Mouse (Mus musculus): Measurements from ENCODE around the gene Dph7. TPM values are rescaled to one million over a fixed set of nuclear protein-coding genes. Genes with fewer than 3 reads are reported as not detected.
A peak's percentile ranks its signal among the peaks of the same experiment; 100 is the strongest.

Dph7 gene
- polyA plus RNA-seq (2014; fragmentation: Nextera tagmentation; extraction: Ambion mirVana), result 34.0 and 39.6 TPM in 2 replicates

- Histone ChIP-seq H3K27me3 (ENCODE audit: control insufficient read depth, insufficient read depth, low read length) (no peaks in the 10 kb centered on the region), H3K4me1 (ENCODE audit: control insufficient read depth, insufficient read depth, low read length) (peaks cover 9% of the 10 kb centered on the region), H3K36me3 (ENCODE audit: control insufficient read depth, insufficient read depth, low read length) (peaks cover 40% of the 10 kb centered on the region), H3K4me3 (ENCODE audit: low read depth, low read length) (peak within 1 kb of the TSS; percentile 72), H3K9ac (replicated peaks; ENCODE audit: low read depth, low read length) (peak within 1 kb of the TSS; percentile 76), H3K27ac (ENCODE audit: low read depth, low read length) (peak within 1 kb of the TSS; percentile 44; the same call in 1 of the 2 replicates), H3K4me2 (ENCODE audit: low read depth, low read length) (peak within 1 kb of the TSS; percentile 54), H3K9me3 (ENCODE audit: control insufficient read depth, low read length) (no peaks in the 10 kb centered on the region)
- peak; percentile 95 for ATAC-seq (ENCODE audit: low read depth)
- 1% methylated on average over 28 of the region's 28 CpGs for WGBS
These were observed at the start of gene Dph7 for GRCm38 (mm10) chr2:24962304-24963000. Gene Dph7 (plus strand): TSS chr2:24962400.

DNA sequence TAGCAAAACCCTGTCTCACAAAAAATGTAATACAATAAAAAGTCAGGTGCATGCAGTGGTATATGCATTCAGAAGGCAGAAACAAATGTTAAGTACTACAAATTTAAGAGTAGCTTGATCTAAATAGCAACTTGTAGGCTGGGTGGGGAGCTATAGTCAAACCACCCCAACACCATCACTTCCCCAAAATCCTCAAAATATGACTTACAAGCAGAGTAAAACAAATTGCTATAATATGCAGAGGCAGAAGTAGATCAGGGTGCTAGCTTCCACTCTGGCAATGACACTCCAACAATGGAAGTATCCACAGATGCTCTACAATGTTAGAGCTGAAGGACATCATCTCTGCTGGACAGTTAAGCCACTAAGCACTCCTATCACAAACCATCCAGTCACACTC, 49.6 kb upstream of the Dph7 start:
- peaks cover 4% of the 10 kb centered on the region for H3K4me1 ChIP-seq (ENCODE audit: control insufficient read depth, insufficient read depth, low read length)
- H3K27me3 ChIP-seq (ENCODE audit: control insufficient read depth, insufficient read depth, low read length), result no peaks in the 10 kb centered on the region
- no peaks in the 10 kb centered on the region for H3K9me3 ChIP-seq (ENCODE audit: control insufficient read depth, low read length)
- H3K9ac ChIP-seq (replicated peaks; ENCODE audit: low read depth, low read length), result no peak overlapping the region
- ATAC-seq (ENCODE audit: low read depth), result no peak
- no peak overlapping the region for H3K4me3 ChIP-seq (ENCODE audit: low read depth, low read length)
- no peaks in the 10 kb centered on the region for H3K36me3 ChIP-seq (ENCODE audit: control insufficient read depth, insufficient read depth, low read length)
- no peak overlapping the region for H3K27ac ChIP-seq (ENCODE audit: low read depth, low read length)
- no peak overlapping the region for H3K4me2 ChIP-seq (ENCODE audit: low read depth, low read length)

GRCm38 (mm10) chr2:24914762-24915161, 47.4 kb upstream of the Dph7 start:
- no peak overlapping the region for H3K4me3 ChIP-seq (ENCODE audit: low read depth, low read length)
- no peak overlapping the region for H3K4me2 ChIP-seq (ENCODE audit: low read depth, low read length)
- no peaks in the 10 kb centered on the region for H3K36me3 ChIP-seq (ENCODE audit: control insufficient read depth, insufficient read depth, low read length)
- no peaks in the 10 kb centered on the region for H3K27me3 ChIP-seq (ENCODE audit: control insufficient read depth, insufficient read depth, low read length)
- H3K9ac ChIP-seq (replicated peaks; ENCODE audit: low read depth, low read length), result no peak overlapping the region
- H3K27ac ChIP-seq (ENCODE audit: low read depth, low read length), result no peak overlapping the region
- ATAC-seq (ENCODE audit: low read depth), result no peak
- WGBS, result 85% methylated on average over 3 of the region's 3 CpGs
- H3K4me1 ChIP-seq (ENCODE audit: control insufficient read depth, insufficient read depth, low read length), result peaks cover 8% of the 10 kb centered on the region
- H3K9me3 ChIP-seq (ENCODE audit: control insufficient read depth, low read length), result no peaks in the 10 kb centered on the region

GRCm38 (mm10) chr2:24918930-24919838, 43.0 kb upstream of the Dph7 start, which contains the start of gene Ehmt1:
Gene Ehmt1 (minus strand): TSS chr2:24919614.
- peak within 1 kb of the TSS; percentile 95 for H3K4me3 ChIP-seq (ENCODE audit: low read depth, low read length)
- WGBS, result 0% methylated on average over 80 of the region's 112 CpGs
- peak within 1 kb of the TSS; percentile 96 for H3K9ac ChIP-seq (replicated peaks; ENCODE audit: low read depth, low read length)
- no peaks in the 10 kb centered on the region for H3K9me3 ChIP-seq (ENCODE audit: control insufficient read depth, low read length)
- no peaks in the 10 kb centered on the region for H3K36me3 ChIP-seq (ENCODE audit: control insufficient read depth, insufficient read depth, low read length)
- H3K4me2 ChIP-seq (ENCODE audit: low read depth, low read length), result peak within 1 kb of the TSS; percentile 88
- H3K27ac ChIP-seq (ENCODE audit: low read depth, low read length), result peak within 1 kb of the TSS; percentile 97
- peak; percentile 98 for ATAC-seq (ENCODE audit: low read depth)
- no peaks in the 10 kb centered on the region for H3K27me3 ChIP-seq (ENCODE audit: control insufficient read depth, insufficient read depth, low read length)
- peaks cover 8% of the 10 kb centered on the region for H3K4me1 ChIP-seq (ENCODE audit: control insufficient read depth, insufficient read depth, low read length)

- 11% methylated on average over 8 of the region's 8 CpGs for WGBS
- Histone ChIP-seq H3K36me3 (ENCODE audit: control insufficient read depth, insufficient read depth, low read length) (no peaks in the 10 kb centered on the region), H3K4me1 (ENCODE audit: control insufficient read depth, insufficient read depth, low read length) (peaks cover 8% of the 10 kb centered on the region), H3K9ac (replicated peaks; ENCODE audit: low read depth, low read length) (peak overlapping the region; percentile 96), H3K4me3 (ENCODE audit: low read depth, low read length) (peak overlapping the region; percentile 95), H3K27ac (ENCODE audit: low read depth, low read length) (peak overlapping the region; percentile 97; the same call in 1 of the 2 replicates), H3K27me3 (ENCODE audit: control insufficient read depth, insufficient read depth, low read length) (no peaks in the 10 kb centered on the region), H3K9me3 (ENCODE audit: control insufficient read depth, low read length) (no peaks in the 10 kb centered on the region), H3K4me2 (ENCODE audit: low read depth, low read length) (peak overlapping the region; percentile 65)
- ATAC-seq (ENCODE audit: low read depth), result peak; percentile 42
These were observed 42.4 kb upstream of the Dph7 start for GRCm38 (mm10) chr2:24919839-24920175.

GRCm38 (mm10) chr2:24923561-24923960, 38.6 kb upstream of the Dph7 start:
- no peak overlapping the region for H3K4me2 ChIP-seq (ENCODE audit: low read depth, low read length)
- no peak overlapping the region for H3K9ac ChIP-seq (replicated peaks; ENCODE audit: low read depth, low read length)
- no peak overlapping the region for H3K27ac ChIP-seq (ENCODE audit: low read depth, low read length)
- WGBS, result 66% methylated on average over 2 of the region's 2 CpGs
- no peaks in the 10 kb centered on the region for H3K36me3 ChIP-seq (ENCODE audit: control insufficient read depth, insufficient read depth, low read length)
- H3K9me3 ChIP-seq (ENCODE audit: control insufficient read depth, low read length), result no peaks in the 10 kb centered on the region
- no peaks in the 10 kb centered on the region for H3K27me3 ChIP-seq (ENCODE audit: control insufficient read depth, insufficient read depth, low read length)
- no peak overlapping the region for H3K4me3 ChIP-seq (ENCODE audit: low read depth, low read length)
- no peaks in the 10 kb centered on the region for H3K4me1 ChIP-seq (ENCODE audit: control insufficient read depth, insufficient read depth, low read length)
- no peak for ATAC-seq (ENCODE audit: low read depth)

DNA sequence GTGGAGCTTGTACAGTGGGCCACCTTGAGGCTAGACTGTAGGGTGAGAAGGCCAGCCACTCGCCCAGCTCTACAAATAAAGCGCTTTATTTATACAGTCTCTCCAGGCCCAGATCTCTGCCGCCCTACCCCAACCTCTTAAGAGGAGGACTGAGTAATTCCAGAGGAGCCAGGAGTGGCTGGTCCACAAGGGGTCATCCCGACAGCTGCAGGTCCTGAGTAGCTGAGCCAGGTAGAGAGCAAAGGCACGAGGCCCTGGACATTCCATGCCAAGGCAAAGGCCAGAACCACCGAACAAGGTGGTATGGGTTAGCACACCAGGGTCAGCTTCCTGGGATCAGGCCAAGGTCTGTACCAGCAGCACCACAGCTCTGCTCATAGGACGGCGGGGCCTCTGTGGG, 36.9 kb upstream of the Dph7 start:
- Histone ChIP-seq H3K4me2 (ENCODE audit: low read depth, low read length) (no peak overlapping the region), H3K9ac (replicated peaks; ENCODE audit: low read depth, low read length) (no peak overlapping the region), H3K27ac (ENCODE audit: low read depth, low read length) (no peak overlapping the region), H3K9me3 (ENCODE audit: control insufficient read depth, low read length) (no peaks in the 10 kb centered on the region), H3K4me1 (ENCODE audit: control insufficient read depth, insufficient read depth, low read length) (no peaks in the 10 kb centered on the region), H3K27me3 (ENCODE audit: control insufficient read depth, insufficient read depth, low read length) (no peaks in the 10 kb centered on the region), H3K36me3 (ENCODE audit: control insufficient read depth, insufficient read depth, low read length) (no peaks in the 10 kb centered on the region), H3K4me3 (ENCODE audit: low read depth, low read length) (no peak overlapping the region)
- 86% methylated on average over 8 of the region's 8 CpGs for WGBS
- 0 out of 2 replicates have a peak, but pooled peaks have one; percentile 9 for ATAC-seq (ENCODE audit: low read depth)

DNA sequence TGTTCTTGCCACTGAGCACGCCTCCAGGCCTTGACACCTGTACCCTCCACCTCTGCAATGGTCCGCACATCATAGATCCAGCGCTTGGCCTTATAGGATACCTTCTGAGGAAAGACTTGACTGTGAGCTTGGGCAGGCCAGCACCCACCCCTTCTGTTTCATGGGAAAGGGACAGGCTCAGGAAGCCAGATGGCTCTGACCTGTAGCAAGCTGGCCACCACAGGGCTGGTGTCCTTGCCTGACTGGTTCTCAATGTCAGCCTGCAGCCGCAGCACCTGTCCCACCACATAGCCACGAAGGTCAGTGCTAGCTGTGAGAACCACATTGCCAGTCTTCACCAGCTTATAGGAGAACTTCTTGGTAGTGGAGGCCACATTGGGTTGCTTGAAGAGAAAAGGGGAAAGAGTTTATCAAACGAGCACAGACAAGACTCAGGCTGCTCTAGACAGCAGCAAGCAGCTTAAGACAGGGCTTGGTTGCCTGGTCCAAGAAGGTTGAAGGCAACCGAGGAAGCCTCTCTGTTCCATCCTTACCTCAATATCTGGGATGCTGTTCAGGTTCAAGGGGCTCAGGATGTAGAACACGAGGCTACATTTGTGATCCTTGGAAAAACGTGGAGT, 35.7 kb upstream of the Dph7 start:
- no peak for ATAC-seq (ENCODE audit: low read depth)
- no peaks in the 10 kb centered on the region for H3K4me1 ChIP-seq (ENCODE audit: control insufficient read depth, insufficient read depth, low read length)
- no peaks in the 10 kb centered on the region for H3K27me3 ChIP-seq (ENCODE audit: control insufficient read depth, insufficient read depth, low read length)

More for the DNA sequence above, 35.7 kb upstream of the Dph7 start:
- H3K36me3 ChIP-seq (ENCODE audit: control insufficient read depth, insufficient read depth, low read length), result no peaks in the 10 kb centered on the region
- H3K4me3 ChIP-seq (ENCODE audit: low read depth, low read length), result no peak overlapping the region
- H3K27ac ChIP-seq (ENCODE audit: low read depth, low read length), result no peak overlapping the region
- no peaks in the 10 kb centered on the region for H3K9me3 ChIP-seq (ENCODE audit: control insufficient read depth, low read length)
- 86% methylated on average over 9 of the region's 9 CpGs for WGBS
- no peak overlapping the region for H3K9ac ChIP-seq (replicated peaks; ENCODE audit: low read depth, low read length)
- no peak overlapping the region for H3K4me2 ChIP-seq (ENCODE audit: low read depth, low read length)
